Mouse (Mus musculus): ENCODE results near the gene Wdr61.

- TF ChIP-seq CTCF (IDR thresholded peaks at IDR 0.05) = no peak
- no peak for TF ChIP-seq EP300 (IDR thresholded peaks at IDR 0.05)
Measured at GRCm38 (mm10) chr9:54770140-54770780, 35.9 kb upstream of the Wdr61 start.
